Mouse (Mus musculus) 3T3-L1 (cell line): ENCODE results near the gene Ccdc148.

Experiments
- DNase-seq: peaks from one replicate; pipeline ENCODE4 v3.0.0-alpha.2; 2015; ENCODE audit warnings: low read depth, low spot score

Ccdc148 gene

GRCm38 (mm10) chr2:59179487-59179886 lies 19.0 kb upstream of the Ccdc148 start:
- DNase-seq = no peak

GRCm38 (mm10) chr2:59178960-59179359 lies 18.5 kb upstream of the Ccdc148 start:
- no peak for DNase-seq

GRCm38 (mm10) chr2:59178191-59178590 lies 17.7 kb upstream of the Ccdc148 start:
- no peak for DNase-seq

- no peak for DNase-seq
Observed at GRCm38 (mm10) chr2:59175926-59176325, 15.4 kb upstream of the Ccdc148 start.

- DNase-seq = peak; percentile 70
Observed at GRCm38 (mm10) chr2:59171533-59171932, 11.1 kb upstream of the Ccdc148 start.

- DNase-seq = no peak
Observed at GRCm38 (mm10) chr2:59170593-59170992, 10.1 kb upstream of the Ccdc148 start.

- DNase-seq = no peak
Observed at GRCm38 (mm10) chr2:59170208-59170589, 9.7 kb upstream of the Ccdc148 start.

GRCm38 (mm10) chr2:59169572-59170207 lies 9.2 kb upstream of the Ccdc148 start:
- DNase-seq = no peak

- DNase-seq = no peak
Observed at GRCm38 (mm10) chr2:59167830-59168229, 7.3 kb upstream of the Ccdc148 start.

- DNase-seq = no peak
Observed at GRCm38 (mm10) chr2:59166976-59167375, 6.5 kb upstream of the Ccdc148 start.

GRCm38 (mm10) chr2:59162285-59162600 lies 1.8 kb upstream of the Ccdc148 start:
- DNase-seq = peak; percentile 22

- DNase-seq = peak; percentile 66
Observed at GRCm38 (mm10) chr2:59161441-59162284, 1.2 kb upstream of the Ccdc148 start.

- peak; percentile 24 for DNase-seq
Observed at GRCm38 (mm10) chr2:59161021-59161440, 548 bp upstream of the Ccdc148 start.

GRCm38 (mm10) chr2:59159961-59160604 lies 400 bp downstream of the Ccdc148 start:
- DNase-seq = peak; percentile 74

GRCm38 (mm10) chr2:59158117-59158516 lies 2.4 kb downstream of the Ccdc148 start:
- no peak for DNase-seq

GRCm38 (mm10) chr2:59155428-59155827 lies 5.1 kb downstream of the Ccdc148 start:
- peak; percentile 80 for DNase-seq

- DNase-seq = no peak
Observed at GRCm38 (mm10) chr2:59131044-59131443, 29.4 kb downstream of the Ccdc148 start.

GRCm38 (mm10) chr2:59129821-59130220 lies 30.7 kb downstream of the Ccdc148 start:
- DNase-seq = no peak

- no peak for DNase-seq
Observed at GRCm38 (mm10) chr2:59129023-59129422, 31.5 kb downstream of the Ccdc148 start.

- DNase-seq = peak; percentile 30
Observed at GRCm38 (mm10) chr2:59055615-59056145, 104.8 kb downstream of the Ccdc148 start.

GRCm38 (mm10) chr2:59054339-59054738 lies 106.1 kb downstream of the Ccdc148 start:
- no peak for DNase-seq

- no peak for DNase-seq
Observed at GRCm38 (mm10) chr2:59053461-59054039, 106.9 kb downstream of the Ccdc148 start.
